Mouse (Mus musculus): ENCODE measurements around the gene Mov10l1. TPM values are rescaled to one million over a fixed set of nuclear protein-coding genes. Genes with fewer than 3 reads are reported as not detected.

Mov10l1 gene
- polyA plus RNA-seq, 1 experiment: 0.43 TPM

- H3K4me3 ChIP-seq (replicated peaks; ENCODE audit: extremely low read depth, low read depth, low read length): no peak overlapping the region
- DNase-seq: no peak
- 73% methylated on average over 3 of the region's 3 CpGs for WGBS
Measured at GRCm38 (mm10) chr15:89001245-89001644, 18.5 kb downstream of the Mov10l1 start.

GRCm38 (mm10) chr15:89007002-89007401 lies 24.3 kb downstream of the Mov10l1 start:
- no peak overlapping the region for H3K4me3 ChIP-seq (replicated peaks; ENCODE audit: extremely low read depth, low read depth, low read length)
- no peaks in the 10 kb centered on the region for H3K4me1 ChIP-seq (ENCODE audit: control insufficient read depth, insufficient read depth, low read length)
- 82% methylated on average over 7 of the region's 7 CpGs for WGBS
- TF ChIP-seq POLR2A (IDR thresholded peaks at IDR 0.05; ENCODE audit: borderline replicate concordance, extremely low read depth, low read depth, low read length): no peak
- no peak for DNase-seq

More at GRCm38 (mm10) chr15:89001245-89001644, 18.5 kb downstream of the Mov10l1 start:
- TF ChIP-seq POLR2A (IDR thresholded peaks at IDR 0.05; ENCODE audit: borderline replicate concordance, extremely low read depth, low read depth, low read length) (no peak), CTCF (IDR thresholded peaks at IDR 0.05; ENCODE audit: insufficient read depth, low read length) (no peak)
- H3K4me1 ChIP-seq (ENCODE audit: control insufficient read depth, insufficient read depth, low read length): no peaks in the 10 kb centered on the region

GRCm38 (mm10) chr15:89007781-89008180 lies 25.1 kb downstream of the Mov10l1 start:
- no peak overlapping the region for H3K4me3 ChIP-seq (replicated peaks; ENCODE audit: extremely low read depth, low read depth, low read length)
- no peak for TF ChIP-seq CTCF (IDR thresholded peaks at IDR 0.05; ENCODE audit: insufficient read depth, low read length)
- TF ChIP-seq POLR2A (IDR thresholded peaks at IDR 0.05; ENCODE audit: borderline replicate concordance, extremely low read depth, low read depth, low read length): no peak
- no peaks in the 10 kb centered on the region for H3K4me1 ChIP-seq (ENCODE audit: control insufficient read depth, insufficient read depth, low read length)
- 65% methylated on average over 5 of the region's 5 CpGs for WGBS
- DNase-seq: no peak

GRCm38 (mm10) chr15:89016722-89017121 lies 34.0 kb downstream of the Mov10l1 start:
- TF ChIP-seq POLR2A (IDR thresholded peaks at IDR 0.05; ENCODE audit: borderline replicate concordance, extremely low read depth, low read depth, low read length) (no peak), CTCF (IDR thresholded peaks at IDR 0.05; ENCODE audit: insufficient read depth, low read length) (no peak)
- Histone ChIP-seq H3K4me1 (ENCODE audit: control insufficient read depth, insufficient read depth, low read length) (no peaks in the 10 kb centered on the region), H3K4me3 (replicated peaks; ENCODE audit: extremely low read depth, low read depth, low read length) (no peak overlapping the region)
- 82% methylated on average over 3 of the region's 3 CpGs for WGBS
- no peak for DNase-seq

GRCm38 (mm10) chr15:89020085-89020484 lies 37.4 kb downstream of the Mov10l1 start:
- H3K4me1 ChIP-seq (ENCODE audit: control insufficient read depth, insufficient read depth, low read length): no peaks in the 10 kb centered on the region
- WGBS: 52% methylated on average over 7 of the region's 7 CpGs
- no peak for DNase-seq
- TF ChIP-seq CTCF (IDR thresholded peaks at IDR 0.05; ENCODE audit: insufficient read depth, low read length): no peak
- no peak for TF ChIP-seq POLR2A (IDR thresholded peaks at IDR 0.05; ENCODE audit: borderline replicate concordance, extremely low read depth, low read depth, low read length)
- no peak overlapping the region for H3K4me3 ChIP-seq (replicated peaks; ENCODE audit: extremely low read depth, low read depth, low read length)

GRCm38 (mm10) chr15:89020492-89020891 lies 37.8 kb downstream of the Mov10l1 start:
- no peak for DNase-seq
- Histone ChIP-seq H3K4me3 (replicated peaks; ENCODE audit: extremely low read depth, low read depth, low read length) (no peak overlapping the region), H3K4me1 (ENCODE audit: control insufficient read depth, insufficient read depth, low read length) (no peaks in the 10 kb centered on the region)
- WGBS: 67% methylated on average over 7 of the region's 7 CpGs
- TF ChIP-seq POLR2A (IDR thresholded peaks at IDR 0.05; ENCODE audit: borderline replicate concordance, extremely low read depth, low read depth, low read length) (no peak), CTCF (IDR thresholded peaks at IDR 0.05; ENCODE audit: insufficient read depth, low read length) (no peak)

GRCm38 (mm10) chr15:89044381-89044780 lies 61.7 kb downstream of the Mov10l1 start:
- Histone ChIP-seq H3K4me3 (replicated peaks; ENCODE audit: extremely low read depth, low read depth, low read length) (no peak overlapping the region), H3K4me1 (ENCODE audit: control insufficient read depth, insufficient read depth, low read length) (no peaks in the 10 kb centered on the region)
- WGBS: 69% methylated on average over 5 of the region's 5 CpGs
- DNase-seq: no peak
- TF ChIP-seq POLR2A (IDR thresholded peaks at IDR 0.05; ENCODE audit: borderline replicate concordance, extremely low read depth, low read depth, low read length): no peak
- 0 out of 2 replicates have a peak, but pooled peaks have one; percentile 5 for TF ChIP-seq CTCF (IDR thresholded peaks at IDR 0.05; ENCODE audit: insufficient read depth, low read length)

- no peak for DNase-seq
- WGBS: 73% methylated on average over 4 of the region's 4 CpGs
- Histone ChIP-seq H3K4me1 (ENCODE audit: control insufficient read depth, insufficient read depth, low read length) (no peaks in the 10 kb centered on the region), H3K4me3 (replicated peaks; ENCODE audit: extremely low read depth, low read depth, low read length) (no peak overlapping the region)
- TF ChIP-seq POLR2A (IDR thresholded peaks at IDR 0.05; ENCODE audit: borderline replicate concordance, extremely low read depth, low read depth, low read length) (no peak), CTCF (IDR thresholded peaks at IDR 0.05; ENCODE audit: insufficient read depth, low read length) (no peak)
Measured at GRCm38 (mm10) chr15:89046356-89046755, 63.6 kb downstream of the Mov10l1 start.

GRCm38 (mm10) chr15:89054666-89055065 lies 72.0 kb downstream of the Mov10l1 start:
- 84% methylated on average over 7 of the region's 7 CpGs for WGBS
- no peak for DNase-seq
- no peaks in the 10 kb centered on the region for H3K4me1 ChIP-seq (ENCODE audit: control insufficient read depth, insufficient read depth, low read length)
- TF ChIP-seq CTCF (IDR thresholded peaks at IDR 0.05; ENCODE audit: insufficient read depth, low read length) (no peak), POLR2A (IDR thresholded peaks at IDR 0.05; ENCODE audit: borderline replicate concordance, extremely low read depth, low read depth, low read length) (no peak)
- no peak overlapping the region for H3K4me3 ChIP-seq (replicated peaks; ENCODE audit: extremely low read depth, low read depth, low read length)

GRCm38 (mm10) chr15:89058736-89059135 lies 76.0 kb downstream of the Mov10l1 start:
- Histone ChIP-seq H3K4me3 (replicated peaks; ENCODE audit: extremely low read depth, low read depth, low read length) (no peak overlapping the region), H3K4me1 (ENCODE audit: control insufficient read depth, insufficient read depth, low read length) (peaks cover 2% of the 10 kb centered on the region; the same call in 1 of the 2 replicates)
- TF ChIP-seq CTCF (IDR thresholded peaks at IDR 0.05; ENCODE audit: insufficient read depth, low read length): no peak
- TF ChIP-seq POLR2A (IDR thresholded peaks at IDR 0.05; ENCODE audit: borderline replicate concordance, extremely low read depth, low read depth, low read length): no peak
- DNase-seq: peak; percentile 1
- WGBS: 26% methylated on average over 6 of the region's 6 CpGs

Data from lung, adult 2 months (tissue).